8 mouse cellular contexts compared by ENCODE assay signal in genomic region chr17:24549618-24550415, GRCm38 (mm10). TPM values are rescaled to one million over a fixed set of nuclear protein-coding genes. Genes with fewer than 3 reads are reported as not detected.
A peak's percentile ranks its signal among the peaks of the same experiment; 100 is the strongest.
DNase-seq lines count a peak whose midpoint lies in the region; ATAC-seq and TF ChIP-seq lines count a peak whose summit lies in the region.

TSS of gene Pkd1 (plus strand) at chr17:24549834.

- peak; percentile 100 for DNase-seq in ZHBTc4 (ENCODE audit: low read depth, low spot score)
- peak; percentile 99 for DNase-seq in gastrocnemius, adult 2 months
- peak; percentile 99 for DNase-seq in hindbrain, postnatal 0 days (ENCODE audit: low spot score)
- DNase-seq in left cerebral cortex, adult 2 months (ENCODE audit: extremely low spot score in 1 of 2, low spot score in 2 of 2), result peak; percentile 99
- DNase-seq in right cerebral cortex, adult 2 months (ENCODE audit: low spot score in 2 of 2), result peak; percentile 96 to 98
- DNase-seq in urinary bladder, postnatal 14 days (ENCODE audit: low spot score), result peak; percentile 99

- no peaks in the 10 kb centered on the region for H3K27me3 ChIP-seq in hindbrain, postnatal 0 days (ENCODE audit: insufficient read depth, low read length)

- intact Hi-C loops in gastrocnemius, adult 2 months (cut with DNase I), result no loop called here
- intact Hi-C loops in left cerebral cortex, adult 2 months (cut with DNase I), result loop anchor here (2.0 kb wide), 1 partner anchor 15 kb away; the partner anchor contains the start of gene Rab26

- ATAC-seq in common myeloid progenitor, adult 5-6 weeks (replicated peaks; ENCODE audit: low read depth, poor library complexity, severe bottlenecking), result peak; percentile 90
- ATAC-seq in hindbrain, postnatal 0 days, result peak; percentile 96
- peak; percentile 94 for ATAC-seq in megakaryocyte, adult 5-6 weeks (ENCODE audit: poor library complexity, severe bottlenecking)

- H3K4me2 ChIP-seq in hindbrain, postnatal 0 days (ENCODE audit: low read depth, low read length), result peak within 1 kb of the TSS; percentile 90

- no peaks in the 10 kb centered on the region for H3K9me3 ChIP-seq in hindbrain, postnatal 0 days (ENCODE audit: low read length)

- no peak for TF ChIP-seq CTCF in gastrocnemius, adult 2 months (IDR thresholded peaks at IDR 0.05)
- TF ChIP-seq CTCF in hindbrain, postnatal 0 days (IDR thresholded peaks at IDR 0.05; ENCODE audit: low read depth), result no peak
- no peak for TF ChIP-seq CTCF in left cerebral cortex, adult 2 months (IDR thresholded peaks at IDR 0.05)

- peak within 1 kb of the TSS; percentile 98 for H3K27ac ChIP-seq in gastrocnemius, adult 2 months
- peak within 1 kb of the TSS; percentile 99 for H3K27ac ChIP-seq in hindbrain, postnatal 0 days
- peak within 1 kb of the TSS; percentile 99 for H3K27ac ChIP-seq in left cerebral cortex, adult 2 months

- H3K4me3 ChIP-seq in gastrocnemius, adult 2 months, result peak within 1 kb of the TSS; percentile 96
- H3K4me3 ChIP-seq in hindbrain, postnatal 0 days (ENCODE audit: low read length), result peak within 1 kb of the TSS; percentile 85
- H3K4me3 ChIP-seq in left cerebral cortex, adult 2 months, result peak within 1 kb of the TSS; percentile 77

- 0% methylated on average over 69 of the region's 72 CpGs for whole genome bisulfite sequencing in hindbrain, postnatal 0 days

- H3K36me3 ChIP-seq in hindbrain, postnatal 0 days (ENCODE audit: insufficient read depth, low read length), result no peaks in the 10 kb centered on the region

- H3K4me1 ChIP-seq in hindbrain, postnatal 0 days (ENCODE audit: insufficient read depth, low read length), result peaks cover 26% of the 10 kb centered on the region

- H3K9ac ChIP-seq in hindbrain, postnatal 0 days (replicated peaks; ENCODE audit: low read length), result peak within 1 kb of the TSS; percentile 96

RNA-seq across cellular contexts. Expression of gene Pkd1, which starts in this region (rescaled TPM):
- total RNA-seq in common myeloid progenitor, adult 5-6 weeks (2017), result 8.3 and 37.4 TPM in 2 replicates
- 10 to 100 TPM; 18.3 to 25.0 TPM for total RNA-seq in gastrocnemius, adult 2 months (2021)
- 87.9 and 99.2 TPM in 2 replicates for total RNA-seq in hindbrain, postnatal 0 days (2014; rRNA removed)
- 14.9 and 16.0 TPM in 2 replicates for polyA plus RNA-seq in hindbrain, postnatal 0 days (2015; fragmentation: Nextera tagmentation; extraction: Ambion mirVana)
- 10 to 100 TPM; 89.1 to 97.5 TPM for total RNA-seq in left cerebral cortex, adult 2 months (2021)
- total RNA-seq in megakaryocyte, adult 5-6 weeks (2015), result 7.8 and 10.8 TPM in 2 replicates
- 13.1 and 19.9 TPM in 2 replicates for total RNA-seq in megakaryocyte, adult 5-6 weeks (2017)

Comparison
In these comparisons a context has a peak if more than half of its experiments do, and no peak if none do; other contexts are left out.
1. Peak in every context shown above with its lines: DNase-seq, ATAC-seq, H3K4me3 ChIP-seq and H3K27ac ChIP-seq.